Mouse (Mus musculus) lung, adult 2 months (tissue): ENCODE measurements at regions not wholly inside any gene's neighbourhood (a gene's known extent, or its start where the extent isn't known, plus 50 kb on each side); places are given as distances from the start of the nearest gene placed in this dataset.

ENCODE experiments used
- CTCF ChIP-seq: fragments of 200-500 bp; IDR thresholded peaks from 2 replicates; pipeline ENCODE4 v1.5.1; 2011; ENCODE audit warnings: mild to moderate bottlenecking, low read length, control low read depth; ENCODE audit not compliant: insufficient read depth
- POLR2A ChIP-seq: fragments of 200-500 bp; IDR thresholded peaks from 2 replicates; pipeline ENCODE4 v1.6.1; 2011; ENCODE audit warnings: low read depth, mild to moderate bottlenecking, control low read depth, low read length, borderline replicate concordance; ENCODE audit errors: extremely low read depth

GRCm38 (mm10) chr16:93498800-93499199, 105.1 kb downstream of the Setd4 start:
- TF ChIP-seq POLR2A (no peak), CTCF (no peak)
